Mouse (Mus musculus) forebrain, embryonic 14.5 days (tissue): ENCODE measurements around the gene Zim1. TPM values are rescaled to one million over a fixed set of nuclear protein-coding genes. Genes with fewer than 3 reads are reported as not detected.

Experiments used
- ATAC-seq: fragments of 200-750 bp; cut with Nextera tagmentation; 2 replicates; pipeline ENCODE4 v1.8.0; 2017; ENCODE audit warnings: mild to moderate bottlenecking, moderate library complexity
- DNase-seq: peaks from one replicate; pipeline ENCODE4 v3.0.0-alpha.2; 2015; ENCODE audit warnings: low spot score
- H3K27ac ChIP-seq: fragments of 300-500 bp; sonication (generic); 2 replicates; pipeline ENCODE4 v1.5.1; 2014; ENCODE audit warnings: low read depth, mild to moderate bottlenecking, control low read depth, low read length, moderate library complexity
- H3K27me3 ChIP-seq: fragments of 300-500 bp; sonication (generic); replicated peaks from 2 replicates; pipeline ENCODE4 v1.6.1; 2014; ENCODE audit warnings: low read length, control low read depth, mixed read lengths; ENCODE audit not compliant: control insufficient read depth, insufficient read depth
- H3K36me3 ChIP-seq: fragments of 300-500 bp; sonication (generic); 2 replicates; pipeline ENCODE4 v1.6.1; 2014; ENCODE audit warnings: low read length, control low read depth; ENCODE audit not compliant: control insufficient read depth, insufficient read depth
- H3K4me1 ChIP-seq: fragments of 300-500 bp; sonication (generic); 2 replicates; pipeline ENCODE4 v1.6.1; 2014; ENCODE audit warnings: antibody characterized with exemption, low read length, control low read depth; ENCODE audit not compliant: control insufficient read depth, insufficient read depth
- H3K4me2 ChIP-seq: fragments of 300-500 bp; sonication (generic); 2 replicates; pipeline ENCODE4 v1.6.1; 2014; ENCODE audit warnings: mild to moderate bottlenecking, control low read depth, low read length
- H3K4me3 ChIP-seq: fragments of 300-500 bp; sonication (generic); 2 replicates; pipeline ENCODE4 v1.5.1; 2014; ENCODE audit warnings: low read depth, low read length, control low read depth
- H3K9ac ChIP-seq: fragments of 300-500 bp; sonication (generic); 2 replicates; pipeline ENCODE4 v1.6.1; 2014; ENCODE audit warnings: mild to moderate bottlenecking, low read length, control low read depth, moderate library complexity
- H3K9me3 ChIP-seq: fragments of 300-500 bp; sonication (generic); replicated peaks from 2 replicates; pipeline ENCODE4 v1.6.1; 2016; ENCODE audit warnings: low read length, control low read depth, mixed read lengths; ENCODE audit not compliant: control insufficient read depth
- WGBS: fragments of 180-500 bp; shearing (Covaris S2); extraction: QIAGEN DNeasy Blood & Tissue Kit; methylation state at CpG from one replicate; pipeline ENCODE4 v1.1.7; 2014; 5-methylcytosine and 5-hydroxymethylcytosine counted together
- polyA plus RNA-seq: library from polyadenylated mRNA; unstranded; fragments of >200 nt; fragmentation: Nextera tagmentation; extraction: Ambion mirVana; gene quantifications from 2 replicates; pipeline ENCODE4 v1.2.1, GENCODE M21; 2014

Gene Zim1
- polyA plus RNA-seq, 1 experiment from 2014 or later = 4.3 TPM

GRCm38 (mm10) chr7:6663430-6663829 lies 32.8 kb downstream of the Zim1 start:
- Histone ChIP-seq H3K9me3 (no peaks in the 10 kb centered on the region), H3K9ac (no peak overlapping the region), H3K36me3 (no peaks in the 10 kb centered on the region), H3K4me1 (no peaks in the 10 kb centered on the region), H3K4me2 (no peak overlapping the region), H3K4me3 (no peak overlapping the region), H3K27me3 (no peaks in the 10 kb centered on the region), H3K27ac (no peak overlapping the region)
- no peak for ATAC-seq
- WGBS = 82% methylated on average over 7 of the region's 7 CpGs
- DNase-seq = no peak

- WGBS = 20% methylated on average over 2 of the region's 2 CpGs
- Histone ChIP-seq H3K4me3 (no peak overlapping the region), H3K27me3 (no peaks in the 10 kb centered on the region), H3K9me3 (no peaks in the 10 kb centered on the region), H3K4me2 (no peak overlapping the region), H3K27ac (no peak overlapping the region), H3K9ac (no peak overlapping the region), H3K36me3 (no peaks in the 10 kb centered on the region), H3K4me1 (no peaks in the 10 kb centered on the region)
- ATAC-seq (peak; percentile 72), DNase-seq (peak; percentile 71)
Observed at GRCm38 (mm10) chr7:6659605-6660004, 36.6 kb downstream of the Zim1 start.

GRCm38 (mm10) chr7:6658606-6659005 lies 37.6 kb downstream of the Zim1 start:
- no peaks in the 10 kb centered on the region for H3K9me3 ChIP-seq
- no peaks in the 10 kb centered on the region for H3K36me3 ChIP-seq
- no peak for ATAC-seq
- no peaks in the 10 kb centered on the region for H3K27me3 ChIP-seq
- no peaks in the 10 kb centered on the region for H3K4me1 ChIP-seq
- WGBS = 85% methylated on average over 7 of the region's 7 CpGs
- no peak overlapping the region for H3K4me3 ChIP-seq
- DNase-seq = no peak
- no peak overlapping the region for H3K9ac ChIP-seq
- no peak overlapping the region for H3K27ac ChIP-seq
- H3K4me2 ChIP-seq = no peak overlapping the region

- ATAC-seq = no peak
- 81% methylated on average over 5 of the region's 5 CpGs for WGBS
- DNase-seq = no peak
- Histone ChIP-seq H3K4me3 (no peak overlapping the region), H3K27ac (no peak overlapping the region), H3K4me2 (no peak overlapping the region), H3K9me3 (no peaks in the 10 kb centered on the region), H3K36me3 (no peaks in the 10 kb centered on the region), H3K9ac (no peak overlapping the region), H3K4me1 (no peaks in the 10 kb centered on the region), H3K27me3 (no peaks in the 10 kb centered on the region)
Observed at GRCm38 (mm10) chr7:6652151-6652550, 44.1 kb downstream of the Zim1 start.

- H3K36me3 ChIP-seq = no peaks in the 10 kb centered on the region
- WGBS = 84% methylated on average over 7 of the region's 7 CpGs
- no peaks in the 10 kb centered on the region for H3K4me1 ChIP-seq
- no peak overlapping the region for H3K4me3 ChIP-seq
- no peak overlapping the region for H3K9ac ChIP-seq
- DNase-seq = no peak
- no peaks in the 10 kb centered on the region for H3K9me3 ChIP-seq
- no peaks in the 10 kb centered on the region for H3K27me3 ChIP-seq
- H3K4me2 ChIP-seq = no peak overlapping the region
- H3K27ac ChIP-seq = no peak overlapping the region
- no peak for ATAC-seq
Observed at GRCm38 (mm10) chr7:6651221-6651620, 45.0 kb downstream of the Zim1 start.

- no peak for DNase-seq
- WGBS = 91% methylated on average over 9 of the region's 9 CpGs
- ATAC-seq = no peak
- Histone ChIP-seq H3K4me3 (no peak overlapping the region), H3K27ac (no peak overlapping the region), H3K36me3 (no peaks in the 10 kb centered on the region), H3K4me2 (no peak overlapping the region), H3K27me3 (no peaks in the 10 kb centered on the region), H3K9ac (no peak overlapping the region), H3K4me1 (no peaks in the 10 kb centered on the region), H3K9me3 (no peaks in the 10 kb centered on the region)
Observed at GRCm38 (mm10) chr7:6650526-6650925, 45.7 kb downstream of the Zim1 start.

- Histone ChIP-seq H3K9me3 (no peaks in the 10 kb centered on the region), H3K4me1 (no peaks in the 10 kb centered on the region), H3K4me2 (no peak overlapping the region), H3K9ac (no peak overlapping the region), H3K36me3 (no peaks in the 10 kb centered on the region), H3K27ac (no peak overlapping the region), H3K27me3 (no peaks in the 10 kb centered on the region), H3K4me3 (no peak overlapping the region)
- ATAC-seq (no peak), DNase-seq (no peak)
- WGBS = 94% methylated on average over 3 of the region's 3 CpGs
Observed at GRCm38 (mm10) chr7:6645821-6646220, 50.4 kb downstream of the Zim1 start.

- Histone ChIP-seq H3K36me3 (no peaks in the 10 kb centered on the region), H3K9me3 (0 out of 2 replicates have a peak, but pooled peaks cover 4% of the 10 kb centered on the region), H3K27me3 (no peaks in the 10 kb centered on the region), H3K4me1 (no peaks in the 10 kb centered on the region), H3K27ac (no peak overlapping the region), H3K9ac (no peak overlapping the region), H3K4me2 (no peak overlapping the region), H3K4me3 (no peak overlapping the region)
- 96% methylated on average over 4 of the region's 4 CpGs for WGBS
- DNase-seq (no peak), ATAC-seq (no peak)
Observed at GRCm38 (mm10) chr7:6638076-6638475, 58.2 kb downstream of the Zim1 start.

GRCm38 (mm10) chr7:6636741-6637140 lies 59.5 kb downstream of the Zim1 start:
- DNase-seq (no peak), ATAC-seq (no peak)
- Histone ChIP-seq H3K27me3 (no peaks in the 10 kb centered on the region), H3K27ac (no peak overlapping the region), H3K36me3 (no peaks in the 10 kb centered on the region), H3K9ac (no peak overlapping the region), H3K4me3 (no peak overlapping the region), H3K4me1 (no peaks in the 10 kb centered on the region), H3K4me2 (no peak overlapping the region), H3K9me3 (0 out of 2 replicates have a peak, but pooled peaks cover 4% of the 10 kb centered on the region)
- 88% methylated on average over 4 of the region's 4 CpGs for WGBS
